Mouse (Mus musculus) heart, adult 2 months (tissue): ENCODE data around the gene Dlx1.

Experiments used
- CTCF ChIP-seq: fragments of 200-600 bp; IDR thresholded peaks from 2 replicates; pipeline ENCODE4 v1.8.1; 2022; ENCODE audit warnings: antibody characterized with exemption, mild to moderate bottlenecking, moderate library complexity
- POLR2A ChIP-seq: fragments of 200-500 bp; IDR thresholded peaks from 2 replicates; pipeline ENCODE4 v1.6.1; 2011; ENCODE audit warnings: mild to moderate bottlenecking, low read depth, low read length, control low read depth; ENCODE audit not compliant: insufficient read depth

GRCm38 (mm10) chr2:71580632-71581466 lies 52.9 kb downstream of the Dlx1 start:
- TF ChIP-seq CTCF (peak; percentile 75), POLR2A (no peak)
